Mouse (Mus musculus): ENCODE measurements around the gene Flrt3.

The Flrt3 gene

GRCm38 (mm10) chr2:140670963-140671702 is at the start of gene Flrt3:
TSS of gene Flrt3 (minus strand) at chr2:140671469.
- DNase-seq (ENCODE audit: inconsistent ontology term) = peak; percentile 93

- DNase-seq (ENCODE audit: inconsistent ontology term) = no peak
These were observed 46.1 kb upstream of the Flrt3 start for GRCm38 (mm10) chr2:140717407-140717806.

- DNase-seq (ENCODE audit: inconsistent ontology term) = no peak
These were observed 44.6 kb upstream of the Flrt3 start for GRCm38 (mm10) chr2:140715822-140716221.

GRCm38 (mm10) chr2:140707550-140707949 is 36.3 kb upstream of the Flrt3 start:
- no peak for DNase-seq (ENCODE audit: inconsistent ontology term)

- no peak for DNase-seq (ENCODE audit: inconsistent ontology term)
These were observed 34.0 kb upstream of the Flrt3 start for GRCm38 (mm10) chr2:140705278-140705677.

- DNase-seq (ENCODE audit: inconsistent ontology term) = no peak
These were observed 32.9 kb upstream of the Flrt3 start for GRCm38 (mm10) chr2:140704146-140704545.

- no peak for DNase-seq (ENCODE audit: inconsistent ontology term)
These were observed 32.1 kb upstream of the Flrt3 start for GRCm38 (mm10) chr2:140703377-140703776.

GRCm38 (mm10) chr2:140698585-140698984 is 27.3 kb upstream of the Flrt3 start:
- no peak for DNase-seq (ENCODE audit: inconsistent ontology term)

GRCm38 (mm10) chr2:140693845-140694244 is 22.6 kb upstream of the Flrt3 start:
- DNase-seq (ENCODE audit: inconsistent ontology term) = no peak

GRCm38 (mm10) chr2:140692461-140692860 is 21.2 kb upstream of the Flrt3 start:
- DNase-seq (ENCODE audit: inconsistent ontology term) = no peak

GRCm38 (mm10) chr2:140691403-140691802 is 20.1 kb upstream of the Flrt3 start:
- no peak for DNase-seq (ENCODE audit: inconsistent ontology term)

GRCm38 (mm10) chr2:140690906-140691305 is 19.6 kb upstream of the Flrt3 start:
- no peak for DNase-seq (ENCODE audit: inconsistent ontology term)

GRCm38 (mm10) chr2:140676728-140677127 is 5.5 kb upstream of the Flrt3 start:
- no peak for DNase-seq (ENCODE audit: inconsistent ontology term)

- DNase-seq (ENCODE audit: inconsistent ontology term) = no peak
These were observed 2.2 kb upstream of the Flrt3 start for GRCm38 (mm10) chr2:140673466-140673865.

GRCm38 (mm10) chr2:140670457-140670856 is 812 bp downstream of the Flrt3 start:
- DNase-seq (ENCODE audit: inconsistent ontology term) = peak; percentile 60

- no peak for DNase-seq (ENCODE audit: inconsistent ontology term)
These were observed 1.5 kb downstream of the Flrt3 start for GRCm38 (mm10) chr2:140669786-140670185.

GRCm38 (mm10) chr2:140669081-140669480 is 2.2 kb downstream of the Flrt3 start:
- DNase-seq (ENCODE audit: inconsistent ontology term) = peak; percentile 65

GRCm38 (mm10) chr2:140668311-140668710 is 3.0 kb downstream of the Flrt3 start:
- DNase-seq (ENCODE audit: inconsistent ontology term) = peak; percentile 84

- DNase-seq (ENCODE audit: inconsistent ontology term) = peak; percentile 12
These were observed 3.8 kb downstream of the Flrt3 start for GRCm38 (mm10) chr2:140667261-140668047.

GRCm38 (mm10) chr2:140666846-140667245 is 4.4 kb downstream of the Flrt3 start:
- DNase-seq (ENCODE audit: inconsistent ontology term) = no peak

GRCm38 (mm10) chr2:140664381-140664780 is 6.9 kb downstream of the Flrt3 start:
- peak; percentile 11 for DNase-seq (ENCODE audit: inconsistent ontology term)

GRCm38 (mm10) chr2:140662673-140663072 is 8.6 kb downstream of the Flrt3 start:
- no peak for DNase-seq (ENCODE audit: inconsistent ontology term)

GRCm38 (mm10) chr2:140653978-140654377 is 17.3 kb downstream of the Flrt3 start:
- DNase-seq (ENCODE audit: inconsistent ontology term) = no peak
